In genomic region chr5:52316926-52317325, GRCm38 (mm10) we compare ENCODE assay signal across 25 mouse cellular contexts. TPM values are rescaled to one million over a fixed set of nuclear protein-coding genes. Genes with fewer than 3 reads are reported as not detected.
DNase-seq lines count a peak whose midpoint lies in the region; ATAC-seq and TF ChIP-seq lines count a peak whose summit lies in the region.
"Had no signal": no experiment of that assay in that cellular context is flagged by ENCODE, and none has a peak within 500 bp of the region (broad histone marks: within the 10 kb centered on the region; RNA-seq: fewer than 3 reads in every experiment).

No protein-coding gene starts in this region.

- H3K9ac ChIP-seq in kidney, embryonic 16.5 days (replicated peaks; ENCODE audit: low read length): no peak overlapping the region
- no peak overlapping the region for H3K9ac ChIP-seq in liver, adult 2 months (ENCODE audit: low read depth, low read length)
- no peak overlapping the region for H3K9ac ChIP-seq in liver, postnatal 0 days (replicated peaks)
- H3K9ac ChIP-seq: forebrain, embryonic 13.5 days; hindbrain, embryonic 13.5 days had no signal

- TF ChIP-seq CTCF in kidney, adult 2 months (conservative IDR thresholded peaks at IDR 0.05; ENCODE audit: insufficient read depth, insufficient read length, low read depth, low read length): no peak
- TF ChIP-seq CTCF in liver, adult 2 months (IDR thresholded peaks at IDR 0.05; ENCODE audit: low read depth, low read length): no peak
- no peak for TF ChIP-seq CTCF in liver, postnatal 0 days (IDR thresholded peaks at IDR 0.05; ENCODE audit: low read depth)

- H3K79me2 ChIP-seq in liver, adult 2 months (ENCODE audit: control insufficient read depth, insufficient read depth, low read length): no peaks in the 10 kb centered on the region

- ATAC-seq in kidney, embryonic 16.5 days (ENCODE audit: low FRiP score, low TSS enrichment): no peak
- ATAC-seq in liver, postnatal 0 days: no peak
- ATAC-seq: activated CD4-positive, CD25-positive, alpha-beta regulatory T cell, adult 4 months; forebrain, embryonic 13.5 days; forebrain, embryonic 16.5 days had no signal

- H3K9me3 ChIP-seq in kidney, embryonic 16.5 days (ENCODE audit: low read length): no peaks in the 10 kb centered on the region
- no peaks in the 10 kb centered on the region for H3K9me3 ChIP-seq in liver, postnatal 0 days (ENCODE audit: low read length)
- H3K9me3 ChIP-seq: forebrain, embryonic 10.5 days; forebrain, embryonic 13.5 days; hindbrain, embryonic 10.5 days; hindbrain, embryonic 13.5 days had no signal

- 75% methylated on average over 7 of the region's 7 CpGs for WGBS in kidney, adult 2 months
- 79% methylated on average over 7 of the region's 7 CpGs for WGBS in kidney, embryonic 16.5 days
- 83% methylated on average over 7 of the region's 7 CpGs for WGBS in liver, adult 2 months
- 67% methylated on average over 7 of the region's 7 CpGs for WGBS in liver, postnatal 0 days (ENCODE audit: insufficient replicate concordance)

- no peak for TF ChIP-seq POLR2A in kidney, adult 2 months (IDR thresholded peaks at IDR 0.05; ENCODE audit: low read depth, low read length)
- no peak for TF ChIP-seq POLR2A in liver, adult 2 months (IDR thresholded peaks at IDR 0.05; ENCODE audit: extremely low read depth, insufficient read depth, low read length)

- no peaks in the 10 kb centered on the region for H3K4me1 ChIP-seq in kidney, adult 2 months (ENCODE audit: control insufficient read depth, insufficient read depth, low read length)
- no peaks in the 10 kb centered on the region for H3K4me1 ChIP-seq in kidney, embryonic 16.5 days (ENCODE audit: insufficient read depth, low read length)
- H3K4me1 ChIP-seq in liver, adult 2 months (ENCODE audit: control insufficient read depth, insufficient read depth, low read length): no peaks in the 10 kb centered on the region
- H3K4me1 ChIP-seq in liver, postnatal 0 days (ENCODE audit: insufficient read depth): no peaks in the 10 kb centered on the region
- H3K4me1 ChIP-seq: forebrain, embryonic 10.5 days; forebrain, embryonic 13.5 days; hindbrain, embryonic 10.5 days; hindbrain, embryonic 13.5 days had no signal

- H3K27me3 ChIP-seq in kidney, adult 2 months (replicated peaks; ENCODE audit: control insufficient read depth, insufficient read depth, low read length): no peaks in the 10 kb centered on the region
- no peaks in the 10 kb centered on the region for H3K27me3 ChIP-seq in kidney, embryonic 16.5 days (ENCODE audit: insufficient read depth, low read length)
- no peaks in the 10 kb centered on the region for H3K27me3 ChIP-seq in liver, adult 2 months (ENCODE audit: control insufficient read depth, insufficient read depth, low read length)
- H3K27me3 ChIP-seq in liver, postnatal 0 days (ENCODE audit: insufficient read depth, low read length): no peaks in the 10 kb centered on the region
- H3K27me3 ChIP-seq: forebrain, embryonic 13.5 days; hindbrain, embryonic 13.5 days had no signal

- TF ChIP-seq EP300 in liver, postnatal 0 days (IDR thresholded peaks at IDR 0.05; ENCODE audit: low read depth): no peak

- no peak overlapping the region for H3K4me2 ChIP-seq in kidney, embryonic 16.5 days (replicated peaks; ENCODE audit: low read depth, low read length)
- no peak overlapping the region for H3K4me2 ChIP-seq in liver, postnatal 0 days (ENCODE audit: low read depth, low read length)
- H3K4me2 ChIP-seq: forebrain, embryonic 13.5 days; heart, embryonic 11.5 days; hindbrain, embryonic 13.5 days had no signal

- DNase-seq in kidney, adult 2 months: peak; percentile 35
- peak; percentile 7 for DNase-seq in liver, adult 2 months (ENCODE audit: extremely low read depth, low read depth, low spot score)
- DNase-seq in liver, postnatal 0 days: no peak
- peak; percentile 18 to 42 for DNase-seq in lung, postnatal 4 days
- no peak for DNase-seq in lung, postnatal 14 days
- peak; percentile 18 to 38 for DNase-seq in kidney, postnatal 4 days
- DNase-seq in urinary bladder, adult 18-20 months (ENCODE audit: low spot score in 2 of 2): no peak
- DNase-seq: adrenal gland, adult 8-10 months; adrenal gland, postnatal 25 days; cerebellum, adult 11-12 months; cerebellum, adult 8-10 months; cerebellum, postnatal 10 days; gastrocnemius, postnatal 10 days; gastrocnemius, postnatal 36 days; heart, postnatal 36 days had no signal

- no peaks in the 10 kb centered on the region for H3K36me3 ChIP-seq in kidney, adult 2 months (ENCODE audit: control insufficient read depth, insufficient read depth, low read length)
- H3K36me3 ChIP-seq in kidney, embryonic 16.5 days (ENCODE audit: insufficient read depth, low read length): no peaks in the 10 kb centered on the region
- H3K36me3 ChIP-seq in liver, adult 2 months (ENCODE audit: control insufficient read depth, insufficient read depth, low read length): no peaks in the 10 kb centered on the region
- H3K36me3 ChIP-seq in liver, postnatal 0 days (replicated peaks; ENCODE audit: insufficient read depth, low read length): no peaks in the 10 kb centered on the region
- H3K36me3 ChIP-seq: forebrain, embryonic 10.5 days; hindbrain, embryonic 10.5 days; hindbrain, embryonic 13.5 days had no signal

- no peak overlapping the region for H3K27ac ChIP-seq in kidney, adult 2 months (ENCODE audit: insufficient read depth, low read depth, low read length)
- H3K27ac ChIP-seq in kidney, embryonic 16.5 days (ENCODE audit: low read length): no peak overlapping the region
- no peak overlapping the region for H3K27ac ChIP-seq in liver, adult 2 months (replicated peaks; ENCODE audit: insufficient read depth, low read depth, low read length)
- no peak overlapping the region for H3K27ac ChIP-seq in liver, postnatal 0 days (ENCODE audit: low read depth)
- H3K27ac ChIP-seq: forebrain, embryonic 10.5 days; forebrain, embryonic 13.5 days; hindbrain, embryonic 10.5 days; hindbrain, embryonic 13.5 days had no signal

- H3K4me3 ChIP-seq in kidney, adult 2 months (ENCODE audit: insufficient read depth, low read depth, low read length): no peak overlapping the region
- no peak overlapping the region for H3K4me3 ChIP-seq in kidney, embryonic 16.5 days (ENCODE audit: low read length)
- no peak overlapping the region for H3K4me3 ChIP-seq in liver, adult 2 months (ENCODE audit: insufficient read depth, low read depth, low read length)
- H3K4me3 ChIP-seq in liver, postnatal 0 days (ENCODE audit: low read depth, low read length): no peak overlapping the region
- H3K4me3 ChIP-seq: forebrain, embryonic 10.5 days; forebrain, embryonic 13.5 days; hindbrain, embryonic 10.5 days; hindbrain, embryonic 13.5 days had no signal

RNA-seq across cellular contexts. Expression of gene Sod3, which starts 46.7 kb away (rescaled TPM):
- 347 and 350 TPM in 2 replicates for polyA plus RNA-seq in kidney, adult 2 months (2012; rRNA removed)
- polyA plus RNA-seq in kidney, embryonic 16.5 days (2015; fragmentation: Nextera tagmentation; extraction: Ambion mirVana): 28.1 and 28.2 TPM in 2 replicates
- total RNA-seq in liver, adult 2 months (2014; rRNA removed): 7.1 and 12.7 TPM in 2 replicates
- polyA plus RNA-seq in liver, adult 2 months (2012; rRNA removed): 35.5 and 43.0 TPM in 2 replicates
- polyA plus RNA-seq in liver, postnatal 0 days (2015; fragmentation: Nextera tagmentation; extraction: Ambion mirVana): 19.5 and 23.0 TPM in 2 replicates
- total RNA-seq: ES-E14; granulocyte monocyte progenitor cell, adult 5-6 weeks had no signal

Comparison
In these comparisons a context has a peak if more than half of its experiments do, and no peak if none do; other contexts are left out.
1. DNase-seq: peak in kidney, adult 2 months (single experiment), liver, adult 2 months (single experiment), lung, postnatal 4 days (2 of 2) and kidney, postnatal 4 days (2 of 2); none in liver, postnatal 0 days (single experiment), lung, postnatal 14 days (single experiment) and urinary bladder, adult 18-20 months (0 of 2).